Mouse (Mus musculus) adrenal gland, adult 8-10 months (tissue): ENCODE results near the gene Nxph4. TPM values are rescaled to one million over a fixed set of nuclear protein-coding genes. Genes with fewer than 3 reads are reported as not detected.

Experiments
- DNase-seq: peaks from one replicate; pipeline ENCODE4 v3.0.0; 2022
- total RNA-seq, 4 experiments: library from RNA; stranded (reverse); gene quantifications; 2 replicates each; pipeline ENCODE4 v1.2.4; 2022

The Nxph4 gene
- total RNA-seq: 10 to 100 TPM in 3 of 4 experiments, 1 to 10 TPM in 1; 8.3 to 16.8 (median 13.2) TPM

- no peak for DNase-seq
Observed at GRCm38 (mm10) chr10:127534036-127534928, at the start of gene Nxph4. Gene Nxph4 (minus strand): TSS chr10:127534559.

- DNase-seq: no peak
Observed at GRCm38 (mm10) chr10:127583649-127584048, 49.3 kb upstream of the Nxph4 start.

DNA sequence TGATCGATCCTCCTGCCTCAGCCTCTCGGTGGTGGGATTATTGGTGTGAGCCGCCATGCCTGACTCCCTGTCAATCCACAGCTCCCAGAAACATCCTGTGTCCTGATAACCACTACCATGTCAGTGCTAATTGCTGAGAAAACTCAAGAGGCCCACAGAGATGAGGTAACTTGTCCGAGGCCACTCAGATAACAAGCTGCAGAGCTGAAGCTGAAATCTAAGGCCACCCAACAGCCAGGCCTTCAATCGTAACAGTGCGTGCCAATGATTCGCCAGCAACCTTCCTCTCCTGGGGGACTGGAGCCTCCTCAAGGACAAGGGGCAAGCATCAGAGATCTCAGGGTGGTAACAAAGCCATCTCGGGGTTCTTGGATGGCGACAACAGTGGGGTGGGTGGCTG lies 46.9 kb upstream of the Nxph4 start:
- DNase-seq: peak; percentile 72

DNA sequence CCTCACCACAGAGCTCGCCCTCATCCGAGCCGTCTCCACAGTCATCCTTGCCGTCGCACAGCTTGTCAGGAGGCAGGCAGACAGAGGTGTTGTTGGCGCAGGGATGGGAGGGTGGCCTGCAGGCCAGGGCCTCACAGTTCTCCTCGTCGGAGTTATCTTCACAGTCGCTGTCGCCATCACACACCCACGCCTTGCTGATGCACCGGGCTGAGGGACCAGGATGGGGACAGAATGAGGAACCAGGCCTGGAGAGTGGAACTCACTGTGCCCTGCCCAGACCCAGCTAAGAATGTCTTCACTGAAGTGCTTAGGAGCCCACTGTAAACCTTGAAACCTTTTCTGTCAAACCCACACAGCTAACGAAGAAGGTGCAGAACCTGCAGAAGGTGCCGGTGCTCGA lies 43.6 kb upstream of the Nxph4 start:
- no peak for DNase-seq

- DNase-seq: no peak
Observed at GRCm38 (mm10) chr10:127577156-127577555, 42.8 kb upstream of the Nxph4 start.

DNA sequence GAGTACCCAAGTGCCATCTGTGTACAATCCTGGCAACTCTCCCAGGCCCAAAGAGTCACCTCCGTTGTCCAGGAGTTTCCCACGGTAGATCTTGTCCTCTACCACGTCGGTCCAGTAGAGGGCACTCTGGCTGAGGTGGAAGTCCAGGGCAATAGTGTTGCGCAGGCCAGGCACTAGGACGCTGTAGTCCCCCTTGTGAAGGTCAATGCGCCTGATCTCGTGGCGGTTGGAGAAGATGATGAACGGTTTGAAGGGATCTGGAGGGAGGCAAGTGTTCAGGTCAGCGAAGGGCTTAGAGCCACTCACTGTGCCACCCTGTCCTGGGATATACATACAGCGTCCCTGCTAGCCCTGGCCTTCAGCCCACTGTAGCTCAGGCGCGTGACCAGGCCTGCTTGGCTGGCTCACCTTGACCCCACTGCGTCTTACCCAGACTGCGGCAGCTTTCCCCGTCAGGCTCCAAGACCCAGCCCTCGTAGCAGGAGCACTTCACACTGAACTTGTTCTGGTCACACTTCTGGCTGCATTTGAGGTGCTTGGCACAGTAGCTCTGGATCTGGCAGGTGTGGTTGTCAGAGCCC lies 42.1 kb upstream of the Nxph4 start:
- peak; percentile 78 for DNase-seq

- no peak for DNase-seq
Observed at GRCm38 (mm10) chr10:127575741-127576140, 41.4 kb upstream of the Nxph4 start.

DNA sequence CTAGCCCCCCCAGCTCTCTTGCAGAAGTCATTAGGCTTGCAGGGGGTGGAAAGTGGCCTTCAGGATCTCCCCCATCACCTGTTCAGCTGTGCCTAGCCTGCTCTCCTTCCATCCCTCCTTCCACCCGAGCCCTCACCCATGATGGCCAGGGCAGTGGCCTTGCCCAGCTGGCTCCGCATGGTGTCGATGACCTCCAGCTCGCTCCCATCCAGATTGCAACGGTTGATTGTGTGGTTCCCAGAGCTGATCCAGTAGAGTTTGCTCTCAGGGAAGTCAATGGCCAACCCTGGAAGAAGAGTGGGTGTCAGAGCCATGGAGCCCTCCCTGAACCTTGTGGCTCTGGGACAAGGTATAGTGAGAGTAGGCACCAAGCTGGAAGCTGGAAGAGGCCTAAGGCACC lies 37.9 kb upstream of the Nxph4 start:
- no peak for DNase-seq

GRCm38 (mm10) chr10:127570937-127571641 lies 36.7 kb upstream of the Nxph4 start:
- no peak for DNase-seq

- no peak for DNase-seq
Observed at GRCm38 (mm10) chr10:127570384-127570783, 36.0 kb upstream of the Nxph4 start.

DNA sequence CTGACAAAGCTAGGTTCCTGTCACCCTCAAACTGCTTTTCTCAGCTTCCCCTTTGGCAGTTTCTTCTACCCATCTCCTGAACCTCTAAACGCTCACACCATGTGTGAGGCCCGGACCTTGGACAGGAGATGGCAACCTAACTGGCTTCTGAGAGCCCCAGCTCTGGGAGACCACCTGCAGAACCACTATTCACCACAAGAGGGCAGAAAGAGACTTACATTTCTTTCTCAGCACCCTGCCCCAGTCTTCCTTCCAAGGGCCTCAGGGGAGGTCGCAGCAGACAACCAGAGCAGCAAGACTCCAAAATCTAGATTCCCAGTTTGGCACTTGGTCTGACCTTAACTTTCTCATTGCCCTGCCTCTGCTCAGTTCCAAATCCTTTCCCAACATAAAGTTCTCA lies 35.1 kb upstream of the Nxph4 start:
- peak; percentile 58 for DNase-seq

DNA sequence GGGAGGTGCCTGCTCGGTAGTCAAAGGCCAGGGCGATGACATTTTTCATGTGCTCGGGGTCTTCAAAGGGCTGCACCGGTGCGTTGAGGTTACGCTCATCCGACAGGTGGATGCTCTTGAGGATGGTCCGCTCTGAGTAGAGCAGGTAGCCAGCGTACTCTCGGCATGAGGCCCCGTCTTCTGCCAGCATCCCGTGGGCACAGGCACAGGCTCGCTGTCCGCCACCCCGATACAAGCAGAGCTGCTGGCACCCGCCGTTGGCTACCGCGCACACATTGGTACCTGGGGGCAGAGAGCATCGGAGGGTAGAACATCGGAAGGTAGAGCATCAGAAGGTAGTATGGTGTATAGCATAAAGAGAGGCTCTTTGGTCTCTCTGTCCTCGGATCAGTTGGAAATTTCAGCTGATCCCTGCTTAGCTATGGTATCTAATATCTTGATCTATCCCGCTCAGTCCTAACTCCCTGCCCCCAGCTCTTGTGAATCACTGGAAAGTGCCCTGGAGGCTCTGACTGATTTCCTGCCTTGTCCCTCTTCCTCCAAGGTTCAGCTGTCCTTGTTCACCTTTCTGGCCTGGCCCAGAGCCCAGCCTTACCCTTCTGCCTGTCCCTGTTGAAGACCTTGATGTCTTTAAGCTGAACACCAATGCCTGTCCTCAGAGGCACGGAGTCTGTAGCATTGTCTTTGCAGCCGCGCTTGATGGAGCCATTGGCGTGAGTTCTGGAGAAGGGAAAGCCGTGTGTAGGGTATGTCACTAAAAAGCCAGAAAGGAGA lies 32.4 kb upstream of the Nxph4 start:
- peak; percentile 77 for DNase-seq

DNA sequence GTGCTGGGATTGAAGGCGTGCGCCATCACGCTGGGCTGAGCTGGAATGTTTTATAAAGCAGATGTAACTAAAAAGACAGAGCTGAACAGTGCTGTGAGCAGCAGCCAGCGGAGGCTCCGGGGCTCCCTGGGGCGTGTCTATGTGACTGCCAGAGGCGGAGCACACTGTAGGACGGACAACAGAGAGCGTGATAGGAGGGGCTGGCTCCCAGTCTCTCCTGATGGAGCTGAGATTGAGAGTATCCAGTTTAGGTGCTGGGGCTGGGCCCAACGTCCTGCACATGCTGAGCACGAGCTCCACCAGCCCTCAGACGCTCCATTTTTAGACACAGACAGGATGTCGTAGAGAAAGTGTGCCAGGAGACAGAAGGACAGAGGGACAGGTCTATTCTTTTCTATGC lies 29.9 kb upstream of the Nxph4 start:
- no peak for DNase-seq

GRCm38 (mm10) chr10:127563840-127564239 lies 29.5 kb upstream of the Nxph4 start:
- DNase-seq: no peak

DNA sequence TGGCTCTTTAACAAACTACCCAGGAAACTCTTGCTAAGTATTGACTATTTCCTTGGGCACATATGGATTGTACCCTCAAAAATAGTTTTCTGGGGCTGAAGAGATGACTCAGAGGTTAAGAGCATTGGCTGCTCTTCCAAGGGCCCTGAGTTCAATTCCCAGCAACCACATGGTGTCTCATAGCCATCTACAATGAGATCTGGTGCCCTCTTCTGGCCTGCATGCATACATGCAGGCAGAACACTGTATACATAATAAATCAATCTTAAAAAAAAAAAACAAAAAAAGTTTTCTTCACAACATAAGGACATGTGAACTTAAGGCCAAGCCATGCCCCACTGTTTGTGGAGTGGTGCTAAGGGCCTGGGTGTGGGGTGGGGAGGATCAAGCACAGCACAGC lies 26.8 kb upstream of the Nxph4 start:
- no peak for DNase-seq

DNA sequence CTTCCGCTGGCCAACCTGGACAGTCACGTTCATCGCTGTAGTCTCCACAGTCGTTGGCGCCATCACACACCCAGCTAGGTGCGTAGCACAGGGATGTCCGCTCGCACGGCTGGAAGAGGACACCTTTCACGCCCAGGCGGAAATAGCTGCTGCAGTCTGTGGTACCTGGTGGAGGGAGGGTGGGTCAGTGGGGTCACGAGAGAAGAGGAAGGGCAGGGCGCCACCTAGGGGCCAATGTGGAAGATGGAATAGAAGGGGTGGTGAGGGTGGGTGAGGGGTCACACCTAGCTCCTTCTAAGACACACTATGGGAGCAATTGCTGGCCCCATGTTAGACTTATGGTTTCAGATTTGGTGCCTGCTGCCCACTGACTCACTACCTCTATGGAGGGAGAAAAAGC lies 23.0 kb upstream of the Nxph4 start:
- no peak for DNase-seq

- no peak for DNase-seq
Observed at GRCm38 (mm10) chr10:127555703-127556102, 21.3 kb upstream of the Nxph4 start.

DNA sequence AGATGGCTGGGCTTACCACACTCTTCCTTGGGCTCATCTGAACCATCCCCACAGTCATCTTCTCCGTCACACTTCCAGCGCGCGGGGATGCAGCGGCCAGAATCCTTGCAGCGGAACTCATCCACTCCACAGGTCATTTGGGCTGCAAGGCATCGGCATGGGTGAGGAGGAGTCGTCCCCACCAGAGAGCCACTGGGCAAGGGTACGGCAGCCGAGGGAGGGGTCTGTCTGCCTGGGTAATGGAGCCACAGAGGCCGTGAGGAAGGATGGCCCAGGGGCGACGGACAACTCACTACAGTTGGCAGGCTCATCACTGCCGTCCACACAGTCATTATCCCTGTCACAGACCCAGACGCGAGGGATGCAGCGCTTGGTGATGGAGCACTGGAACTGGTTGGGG lies 15.5 kb upstream of the Nxph4 start:
- DNase-seq: no peak

DNA sequence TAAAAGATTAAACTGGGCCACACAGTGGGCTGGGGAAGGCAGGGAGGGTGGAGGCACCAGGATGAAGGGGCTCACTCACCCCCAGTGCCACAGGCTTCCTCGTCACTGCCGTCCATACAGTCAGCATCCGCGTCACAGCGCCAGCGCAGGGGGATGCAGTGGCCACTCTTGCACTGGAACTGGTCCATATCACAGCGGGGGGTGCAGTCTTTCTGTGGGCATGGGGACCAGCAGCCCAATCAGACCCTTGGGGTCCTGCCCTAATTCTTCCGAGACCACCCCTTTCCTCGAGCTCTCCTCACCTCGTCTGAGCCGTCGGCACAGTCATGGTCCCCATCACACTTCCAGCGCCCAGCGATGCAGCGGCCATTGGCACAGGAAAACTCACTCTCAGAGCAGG lies 13.9 kb upstream of the Nxph4 start:
- DNase-seq: no peak

GRCm38 (mm10) chr10:127546505-127546904 lies 12.1 kb upstream of the Nxph4 start:
- no peak for DNase-seq

- no peak for DNase-seq
Observed at GRCm38 (mm10) chr10:127544375-127544774, 10.0 kb upstream of the Nxph4 start.

DNA sequence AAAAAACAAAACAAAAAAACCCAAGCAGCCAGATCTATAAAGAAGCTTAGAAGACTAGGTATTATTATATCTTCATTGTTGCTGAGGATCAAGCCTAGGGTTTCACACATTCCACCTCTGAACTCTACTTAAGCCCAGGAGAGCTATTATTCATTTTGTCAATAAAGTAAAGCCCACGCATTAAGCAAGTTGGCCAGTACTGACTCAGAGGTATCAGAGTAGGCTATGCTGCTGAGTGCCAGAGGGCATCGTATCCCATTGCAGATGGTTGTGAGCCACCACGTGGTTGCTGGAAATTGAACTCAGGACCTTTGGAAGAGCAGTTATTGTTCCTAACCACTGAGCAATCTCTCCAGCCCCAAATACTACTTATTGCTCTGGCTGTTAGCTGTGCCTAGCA lies 9.6 kb upstream of the Nxph4 start:
- DNase-seq: no peak

- no peak for DNase-seq
Observed at GRCm38 (mm10) chr10:127542720-127543119, 8.4 kb upstream of the Nxph4 start.
